Mouse (Mus musculus) kidney, adult 2 months (tissue): ENCODE results near the gene Ggcx.
A peak's percentile ranks its signal among the peaks of the same experiment; 100 is the strongest.

Experiments
- CTCF ChIP-seq: fragments of 200-500 bp; conservative IDR thresholded peaks from 2 replicates; pipeline ENCODE4 v1.5.1; 2011; ENCODE audit warnings: low read depth, mild to moderate bottlenecking, control low read depth, low read length, moderate library complexity, mixed read lengths; ENCODE audit not compliant: insufficient read depth, insufficient read length
- POLR2A ChIP-seq: fragments of 200-500 bp; IDR thresholded peaks from one replicate; pipeline ENCODE4 v1.6.1; 2011; ENCODE audit warnings: low read depth, low read length, control low read depth

GRCm38 (mm10) chr6:72390795-72391521 lies 23.1 kb upstream of the Ggcx start:
- TF ChIP-seq CTCF, result 0 out of 2 replicates have a peak, but pooled peaks have one; percentile 6
- TF ChIP-seq POLR2A, result no peak
